Mouse (Mus musculus) frontal cortex, adult 2 months (tissue): ENCODE measurements at regions not wholly inside any gene's neighbourhood (a gene's known extent, or its start where the extent isn't known, plus 50 kb on each side); places are given as distances from the start of the nearest gene placed in this dataset.

Experiments
- DNase-seq, 2 experiments: peaks; one replicate each; pipeline ENCODE4 v3.0.0; 2022; ENCODE audit warnings: low spot score in 1 of 2; ENCODE audit errors: extremely low spot score in 1 of 2

DNA sequence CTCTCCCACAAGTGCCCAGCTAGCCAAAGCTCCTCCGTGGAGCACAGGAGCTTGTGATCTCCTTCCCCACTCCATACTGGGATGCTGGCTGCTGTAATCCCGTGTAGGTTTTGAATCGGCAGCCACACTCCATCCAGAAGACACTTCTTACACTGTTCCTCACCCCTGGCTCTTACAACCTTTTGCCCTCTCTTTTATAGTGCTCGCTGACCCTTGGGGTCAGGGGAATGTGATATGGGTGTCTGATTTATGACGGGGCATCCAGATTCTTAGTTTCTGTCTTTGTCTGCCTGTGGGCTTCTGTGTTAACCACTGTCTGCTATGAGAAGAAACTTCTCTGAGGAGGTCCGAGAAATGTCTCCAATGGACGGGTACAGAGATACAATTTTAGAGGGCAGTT, 216.3 kb upstream of the Prickle1 start:
- DNase-seq, result no peak

DNA sequence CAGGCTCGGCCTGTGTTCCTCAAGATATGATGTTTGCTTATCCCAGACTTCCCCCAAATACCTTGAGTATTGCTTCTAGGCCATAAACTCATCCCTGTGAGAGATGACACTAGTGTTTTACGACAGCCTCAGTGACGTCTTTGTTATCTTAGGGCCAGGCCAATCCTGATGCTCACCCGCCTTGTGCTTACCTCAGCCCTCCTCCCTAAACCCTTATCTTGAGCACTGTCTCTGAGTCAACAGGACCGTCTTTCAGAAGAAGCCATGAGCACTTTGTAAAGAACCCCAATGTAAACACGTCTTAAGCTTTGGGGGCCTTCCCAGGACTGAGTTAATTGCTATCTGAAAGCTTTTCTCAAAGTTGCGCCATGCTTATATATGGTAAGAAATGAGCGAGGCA, 212.3 kb upstream of the Prickle1 start:
- DNase-seq, result no peak

DNA sequence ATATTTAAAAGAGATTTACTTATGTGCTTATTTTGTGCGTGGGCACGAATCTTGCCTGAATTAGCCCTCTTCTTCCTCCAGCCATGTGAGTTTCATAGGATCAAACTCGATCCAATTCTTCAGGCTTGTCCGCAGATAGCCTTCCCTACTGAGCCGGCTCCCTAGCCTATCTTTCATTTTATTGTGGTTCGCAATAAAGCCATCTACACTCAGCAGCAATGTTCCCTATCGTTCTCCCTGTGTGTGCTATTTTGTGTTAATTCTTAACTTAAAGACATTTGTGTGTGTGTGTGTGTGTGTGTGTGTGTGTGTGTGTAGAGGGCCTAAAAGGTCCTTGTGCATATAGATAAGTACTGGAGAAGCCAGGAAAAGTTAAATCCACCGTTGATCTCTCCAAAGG, 211.8 kb upstream of the Prickle1 start:
- no peak for DNase-seq

DNA sequence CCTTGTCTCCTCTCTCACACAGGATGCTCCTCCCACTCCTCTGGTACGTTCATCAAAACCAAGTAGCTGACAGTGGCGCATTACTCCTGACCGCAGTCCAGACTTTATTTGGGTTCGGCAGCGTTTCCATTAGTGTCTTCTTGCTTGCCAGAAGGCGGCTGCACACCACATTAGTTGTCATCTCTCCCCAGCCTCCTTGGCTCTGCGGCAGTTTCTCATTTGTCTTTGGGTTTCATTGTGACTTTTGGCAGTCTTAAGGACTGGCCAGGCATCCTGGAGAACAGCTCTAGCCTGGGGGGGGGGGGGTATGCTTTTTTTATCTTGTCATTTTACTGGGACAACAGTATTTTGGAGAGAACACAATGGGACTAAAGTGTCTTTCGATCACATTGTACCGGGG, 209.0 kb upstream of the Prickle1 start:
- DNase-seq, result no peak

DNA sequence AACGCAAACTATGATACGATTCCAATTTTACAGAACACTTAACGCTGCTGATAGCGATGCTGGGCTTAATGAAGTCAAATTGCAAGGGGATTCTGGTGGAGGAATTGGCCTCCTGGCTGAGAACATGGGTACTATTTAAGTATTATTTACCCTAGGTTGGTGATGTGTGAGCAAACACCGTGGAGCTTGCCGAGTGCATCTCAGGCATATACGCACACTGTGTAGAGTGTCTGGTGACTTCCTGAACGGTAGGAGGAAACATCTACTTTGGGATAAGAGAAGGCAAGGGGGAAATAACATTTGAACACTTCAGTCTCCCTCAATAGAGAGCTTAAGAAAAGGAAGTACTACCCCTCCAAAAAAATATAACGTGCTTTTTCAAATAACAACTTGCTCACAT, 194.8 kb upstream of the Prickle1 start:
- DNase-seq, result no peak

DNA sequence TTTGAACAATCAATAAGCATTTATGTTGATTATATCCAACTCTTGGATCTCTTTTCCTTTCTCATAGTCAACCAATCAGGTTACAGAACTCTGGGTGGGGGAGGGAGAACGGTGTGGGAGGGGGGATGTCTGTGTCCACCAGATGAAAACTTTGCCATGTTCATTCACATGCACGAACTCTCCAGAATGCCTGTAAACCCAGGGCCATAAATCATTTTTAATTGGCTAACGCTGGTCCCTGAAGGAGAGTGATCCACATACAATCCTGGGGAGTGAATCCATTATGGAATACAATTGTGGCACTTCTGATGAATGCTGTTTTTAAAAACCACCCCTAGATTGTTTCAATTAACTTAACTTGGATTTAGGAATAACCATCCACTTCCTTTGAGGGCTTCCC, 194.1 kb upstream of the Prickle1 start:
- no peak for DNase-seq

DNA sequence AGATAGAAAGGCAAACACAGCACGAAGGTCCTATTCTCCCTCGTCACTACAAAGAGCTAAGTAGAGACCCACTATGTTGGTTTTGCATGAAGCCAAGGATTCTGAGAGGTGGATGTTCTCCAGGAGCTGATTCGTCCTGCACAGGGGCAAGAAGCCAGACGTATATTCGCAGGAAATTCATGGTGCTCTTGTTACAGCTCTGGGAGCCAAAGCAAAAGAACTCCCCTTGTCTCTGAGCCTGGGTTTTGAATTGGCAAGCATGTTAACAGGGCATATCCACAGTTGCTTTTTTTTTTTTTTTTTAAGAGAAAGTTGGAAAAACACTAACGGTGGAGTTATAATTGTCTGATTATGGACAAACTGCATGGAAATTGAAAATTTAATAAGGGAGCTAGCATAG, 191.7 kb upstream of the Prickle1 start:
- no peak for DNase-seq

DNA sequence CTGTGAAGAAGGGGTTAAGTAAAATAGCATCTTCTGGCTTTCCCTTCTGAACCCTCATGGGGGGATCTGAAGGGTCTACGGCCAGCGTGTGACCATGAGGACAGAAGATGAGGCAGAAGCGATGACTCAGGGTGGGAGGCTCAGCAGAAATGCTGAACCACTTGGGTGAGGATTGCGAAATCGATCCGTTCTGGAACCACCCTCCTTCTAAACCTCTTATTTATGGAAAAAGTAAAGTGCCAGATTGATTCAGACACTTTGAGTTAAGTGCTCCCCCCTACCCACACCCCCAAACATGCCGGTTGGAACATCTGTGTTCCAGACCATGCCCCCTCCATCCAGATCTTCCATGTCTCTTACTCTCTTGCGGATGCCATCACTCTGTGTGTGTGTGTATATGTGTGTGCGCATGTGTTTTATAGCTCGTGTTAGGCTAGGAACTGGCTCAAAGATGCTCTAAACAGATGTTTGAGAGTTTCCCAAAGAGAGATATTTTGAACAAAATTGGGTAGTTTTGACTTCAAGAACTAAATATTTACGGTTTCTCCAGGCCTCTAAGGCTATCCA, 190.2 kb upstream of the Prickle1 start:
- DNase-seq, result no peak

DNA sequence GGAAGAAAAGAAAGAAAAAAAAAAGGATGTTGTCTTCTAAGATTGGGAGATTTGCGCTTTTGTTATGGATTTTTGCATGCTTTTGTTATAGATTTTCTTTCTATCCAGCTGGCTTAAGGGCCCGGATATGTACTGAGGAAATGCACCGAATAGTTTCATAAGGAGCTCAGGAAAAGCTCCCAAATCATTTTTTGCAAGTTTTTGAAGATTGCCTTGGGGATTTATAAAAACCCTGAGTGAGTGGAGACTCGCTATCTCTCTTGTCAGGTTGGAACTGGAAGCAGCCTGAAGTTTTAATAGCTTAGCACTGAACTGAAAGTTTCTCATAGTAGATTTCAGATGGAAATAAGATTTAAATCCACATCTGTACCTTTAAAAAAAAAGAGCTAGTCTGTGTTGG, 188.0 kb upstream of the Prickle1 start:
- no peak for DNase-seq

DNA sequence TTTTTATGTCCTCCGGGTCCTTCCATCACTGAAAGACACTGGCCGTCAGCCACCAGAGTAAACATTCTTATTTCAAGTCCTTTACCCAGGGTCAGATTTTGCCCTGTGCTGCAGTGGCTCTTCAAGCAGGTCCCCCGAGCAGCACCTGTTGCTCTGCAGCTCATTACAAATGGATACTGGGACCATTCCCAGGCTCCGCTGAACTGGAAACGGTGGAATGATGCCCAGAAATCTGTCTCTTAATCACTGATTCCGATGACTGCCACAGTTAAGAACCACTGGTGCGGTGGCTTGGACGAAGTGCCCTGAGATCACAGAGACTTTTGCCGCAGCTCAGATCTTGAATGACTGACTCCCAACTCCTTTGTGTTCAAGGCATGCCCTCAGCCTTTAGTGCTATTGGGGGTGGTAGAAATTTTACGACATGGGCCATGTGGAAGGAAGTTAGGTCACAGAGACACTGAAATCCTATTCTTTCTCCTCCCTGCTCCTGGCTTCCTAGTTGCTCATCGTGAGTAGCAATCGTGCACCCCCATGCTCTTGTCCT, 179.6 kb upstream of the Prickle1 start:
- peak in 1 of 2 experiments; percentile 17 for DNase-seq

DNA sequence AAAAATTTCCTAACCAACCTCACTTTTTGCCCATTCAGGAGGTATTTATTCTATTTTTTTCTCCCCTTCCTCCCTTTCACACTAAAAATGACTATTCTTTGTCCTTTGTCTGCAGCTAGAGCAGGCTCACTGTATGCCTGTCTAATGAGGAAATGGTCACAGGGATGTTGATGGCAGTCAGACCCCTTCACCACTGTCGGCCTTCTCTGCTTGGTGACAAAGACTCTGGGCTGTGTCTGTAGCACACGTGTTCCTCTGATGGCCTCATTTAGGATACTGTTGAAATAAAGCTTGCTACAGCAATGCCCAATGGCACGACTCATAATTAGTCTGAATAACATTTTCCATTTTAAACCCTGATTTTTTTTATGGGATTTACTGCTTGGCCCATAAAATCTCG, 178.6 kb upstream of the Prickle1 start:
- no peak for DNase-seq

DNA sequence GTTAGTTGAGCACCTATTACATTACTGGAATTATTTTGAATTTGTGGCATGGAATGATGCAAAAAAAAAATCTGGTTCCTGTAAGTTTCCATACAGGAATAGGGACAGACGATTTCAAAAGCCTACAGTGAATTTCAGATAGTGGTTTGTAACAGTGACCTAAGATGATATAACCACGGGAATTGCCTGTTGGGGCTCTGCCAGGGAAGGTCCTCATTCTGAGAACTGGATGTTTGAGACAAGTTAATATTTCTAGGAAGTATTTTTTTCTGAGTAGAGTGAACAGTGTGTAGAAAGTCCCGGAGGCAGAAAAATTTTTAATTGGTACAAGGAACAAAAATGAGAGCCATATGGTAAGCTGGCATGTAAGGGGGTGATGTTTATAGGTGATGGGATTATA, 171.3 kb upstream of the Prickle1 start:
- no peak for DNase-seq

DNA sequence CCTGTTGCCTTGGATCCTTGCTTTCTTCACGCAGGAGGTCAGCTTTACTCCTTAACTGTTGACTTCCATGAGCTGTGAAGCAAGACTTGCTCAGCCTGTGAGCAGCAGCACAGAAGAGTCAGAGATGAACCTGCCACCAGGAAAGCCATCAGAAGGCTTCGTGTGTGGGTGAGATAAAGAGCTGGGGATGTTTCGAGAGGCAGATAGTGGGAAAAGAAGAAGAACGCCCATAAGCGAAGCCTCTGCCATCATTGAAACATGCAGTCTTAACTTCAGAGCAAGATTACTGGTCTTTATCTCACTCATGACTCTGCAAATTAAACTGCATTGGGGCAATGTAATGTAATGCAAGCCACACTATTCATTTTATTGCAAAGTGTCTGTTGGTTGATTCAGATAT, 167.4 kb upstream of the Prickle1 start:
- no peak for DNase-seq

DNA sequence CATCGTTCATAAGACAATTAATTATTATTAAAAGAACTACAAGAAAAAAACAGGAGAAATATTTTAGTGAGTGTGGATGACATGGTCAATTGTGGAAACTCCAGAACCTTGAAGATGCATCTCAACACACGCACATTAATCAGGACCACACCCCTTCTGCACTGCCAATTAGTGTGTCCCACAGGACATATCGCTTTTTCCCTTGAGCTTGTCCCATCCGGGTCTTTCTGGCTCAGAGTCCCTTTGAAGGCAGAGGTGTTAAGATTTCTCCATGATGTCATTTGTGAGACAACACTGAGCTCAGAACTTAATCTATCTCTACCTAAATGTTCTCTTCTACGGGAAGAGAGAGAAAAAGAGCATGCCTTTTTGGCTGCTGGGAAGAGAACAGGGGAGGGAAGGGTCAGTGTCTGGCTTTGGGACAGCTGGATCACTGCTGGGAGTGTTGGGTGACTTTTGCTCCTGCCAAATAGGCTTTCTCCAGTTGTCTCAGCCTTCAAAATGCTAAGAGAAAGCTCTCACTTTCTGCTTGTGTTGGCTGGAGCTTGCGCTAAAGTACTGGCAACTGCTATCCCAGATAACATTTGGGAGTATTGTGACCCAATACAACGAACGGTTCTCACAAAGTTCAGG, 162.6 kb upstream of the Prickle1 start:
- DNase-seq, result no peak

DNA sequence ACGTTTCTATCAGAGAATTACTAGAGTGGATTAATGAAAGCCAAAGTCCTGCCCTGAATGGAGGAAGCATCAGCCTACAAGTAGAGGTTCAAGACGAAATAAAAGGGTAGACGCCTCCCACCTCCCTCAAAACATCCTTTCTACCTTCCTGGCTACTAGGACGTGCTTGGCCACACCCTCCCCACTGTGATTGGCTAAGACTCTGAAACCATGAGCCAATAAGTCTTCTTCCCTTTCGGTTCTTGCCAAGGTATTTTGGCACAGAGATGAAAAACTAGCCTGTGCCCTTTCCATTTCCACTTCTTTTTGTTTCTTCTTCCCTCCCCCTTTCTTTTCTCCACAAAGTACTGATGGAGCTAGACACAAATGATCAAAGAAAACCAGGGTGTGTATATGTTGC, 160.3 kb upstream of the Prickle1 start:
- DNase-seq, result no peak

DNA sequence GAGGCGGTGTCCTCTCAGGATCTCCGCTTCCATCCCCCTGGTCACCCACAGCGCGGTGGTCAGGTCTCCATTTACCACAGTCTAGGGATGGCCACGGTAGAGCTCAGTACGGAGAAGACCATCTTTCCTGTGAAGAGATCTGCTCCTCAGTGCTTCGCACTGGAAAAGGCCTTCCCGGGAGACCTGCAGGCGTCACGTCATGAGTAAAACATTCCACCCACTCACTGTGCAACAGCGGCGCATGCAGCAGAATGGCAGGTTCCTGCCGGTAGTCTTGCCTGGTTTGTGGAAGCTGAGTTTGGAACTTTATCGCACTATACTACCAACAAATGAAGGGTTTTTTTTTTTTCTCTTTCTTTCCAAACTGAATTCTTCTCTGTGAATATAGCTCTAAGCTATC, 156.1 kb upstream of the Prickle1 start:
- peak; percentile 23 to 71 for DNase-seq

DNA sequence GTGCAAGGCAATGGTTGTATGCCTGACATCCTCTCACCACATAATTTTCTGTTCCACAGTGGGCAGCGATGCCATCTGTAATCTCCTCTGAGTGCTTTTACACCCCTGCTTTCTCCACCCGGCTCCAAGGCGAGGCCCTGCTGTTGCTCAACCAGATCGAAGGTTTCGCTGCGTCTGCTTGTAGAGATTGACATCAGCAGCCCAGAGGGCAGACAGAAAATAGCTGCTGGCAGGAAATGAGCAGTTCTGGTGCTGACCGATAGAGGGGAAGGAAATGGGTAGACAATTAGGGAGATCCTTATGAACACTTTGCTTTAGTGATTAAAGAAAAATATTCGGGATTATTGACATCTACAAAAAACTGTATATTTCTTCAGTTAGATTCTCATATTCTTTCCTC, 155.3 kb upstream of the Prickle1 start:
- DNase-seq, result peak; percentile 3 to 52

DNA sequence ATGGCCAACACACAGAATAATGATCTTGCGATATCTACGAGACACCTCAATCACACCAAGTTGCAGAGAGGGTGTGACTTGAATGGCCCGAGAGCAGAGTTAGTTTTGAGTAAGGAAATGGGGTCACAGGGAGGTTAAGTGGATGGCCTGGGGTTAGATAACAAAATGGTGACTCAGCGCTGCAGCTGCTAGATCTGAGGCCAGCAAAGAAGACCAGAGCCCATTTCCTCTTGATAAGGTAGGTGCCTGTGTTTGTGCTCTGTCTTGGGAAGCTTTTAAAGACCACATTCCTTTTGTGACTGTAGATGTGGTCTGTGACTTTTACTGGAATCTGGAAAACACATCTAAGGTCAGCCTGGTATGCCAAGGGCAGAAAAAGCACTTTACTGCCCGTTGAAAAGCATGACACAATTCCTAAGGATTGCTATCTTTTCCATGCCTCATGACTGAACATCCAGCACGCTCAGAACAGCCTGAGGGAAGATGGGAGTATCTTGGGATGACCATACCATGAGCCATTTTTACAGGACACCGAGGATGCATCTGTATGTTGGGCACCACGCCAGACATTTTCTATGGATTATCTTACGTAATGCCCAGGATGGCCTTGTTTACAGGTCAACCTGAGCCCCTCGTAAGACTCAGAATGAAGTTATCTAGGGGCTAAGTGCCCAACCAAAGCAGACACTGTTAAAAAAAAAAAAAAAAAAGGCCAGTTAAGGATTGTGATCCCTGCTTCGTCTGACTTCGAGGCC, 148.7 kb upstream of the Prickle1 start:
- DNase-seq, result no peak

DNA sequence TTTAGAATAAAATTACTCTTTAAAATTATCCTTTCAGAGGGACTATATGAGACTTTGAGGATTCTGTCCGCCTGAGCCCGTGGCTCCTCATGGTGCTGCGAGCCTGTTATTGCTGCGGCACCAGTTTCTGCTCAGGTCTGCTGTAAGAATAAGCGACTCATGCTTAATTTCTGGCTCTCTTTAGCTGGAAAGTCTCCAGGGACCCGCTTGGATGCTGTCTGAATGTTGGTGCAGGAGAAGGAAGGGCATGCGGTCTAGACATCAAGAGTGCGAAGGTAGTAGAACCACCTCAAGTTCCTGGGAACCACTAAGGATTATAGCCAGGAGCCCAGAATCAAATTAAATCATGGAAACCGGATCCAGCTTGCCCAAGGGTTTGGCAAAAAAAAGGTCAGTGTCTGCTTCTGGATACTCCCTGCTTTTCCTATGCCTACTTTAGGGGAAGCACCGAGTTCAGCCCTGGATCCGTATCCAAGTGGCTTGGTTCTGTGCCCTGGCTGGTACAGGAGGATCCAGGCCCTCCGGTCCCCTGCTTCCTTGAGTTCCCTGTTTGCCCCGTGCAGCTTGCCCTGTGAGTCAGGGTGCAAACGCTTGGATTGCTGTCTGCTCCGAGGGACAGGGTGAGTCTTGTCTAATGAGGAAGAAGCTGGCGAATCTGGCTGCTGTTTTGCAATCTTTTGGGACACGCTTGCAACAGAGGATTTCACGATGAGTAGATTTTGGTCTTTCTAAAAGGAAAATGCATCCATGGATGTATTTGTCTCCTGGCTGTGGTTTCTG, 138.2 kb upstream of the Prickle1 start:
- no peak for DNase-seq

DNA sequence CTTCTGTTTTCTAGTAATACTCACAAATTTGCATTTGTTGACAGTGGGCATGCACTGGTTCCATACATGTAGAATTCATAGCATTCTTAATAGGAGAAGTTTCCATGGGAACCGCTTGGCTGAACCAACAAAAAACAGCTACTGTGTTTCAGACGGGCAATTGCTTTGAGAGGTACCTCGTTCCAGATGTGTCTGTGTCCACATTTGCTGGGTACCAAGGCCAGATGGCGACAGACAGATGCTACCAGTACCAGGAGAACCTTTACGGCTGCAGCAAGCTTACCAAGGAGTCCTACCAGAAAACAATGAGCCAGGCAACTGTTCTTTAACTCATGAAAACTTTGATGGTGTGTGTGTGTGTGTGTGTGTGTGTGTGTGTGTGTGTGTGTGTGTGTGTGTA, 137.1 kb upstream of the Prickle1 start:
- DNase-seq, result no peak

DNA sequence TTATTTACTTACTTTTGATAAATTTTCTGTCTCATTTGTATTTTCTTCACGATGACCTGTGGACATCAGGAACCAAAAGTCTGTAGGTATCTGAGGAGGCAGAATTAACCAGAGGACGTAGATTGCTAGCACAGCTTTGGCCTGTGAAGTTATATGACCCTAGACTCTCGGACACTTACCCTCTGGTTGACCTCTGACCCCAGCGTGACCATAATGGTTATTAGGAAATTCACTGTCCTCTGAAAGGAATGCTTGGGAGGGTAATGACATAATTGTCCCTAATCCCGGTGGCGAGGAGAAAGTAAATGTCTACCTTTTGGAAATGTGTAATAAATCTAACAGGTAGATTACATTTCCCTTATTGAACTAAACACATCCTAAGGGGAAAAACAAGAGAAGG, 135.5 kb upstream of the Prickle1 start:
- no peak for DNase-seq
